Mouse (Mus musculus): Measurements from ENCODE around the gene Irs3. TPM values are rescaled to one million over a fixed set of nuclear protein-coding genes. Genes with fewer than 3 reads are reported as not detected.

Irs3 gene
- total RNA-seq, 2 experiments from 2014 or later = 0.27 TPM; not detected in 1

DNA sequence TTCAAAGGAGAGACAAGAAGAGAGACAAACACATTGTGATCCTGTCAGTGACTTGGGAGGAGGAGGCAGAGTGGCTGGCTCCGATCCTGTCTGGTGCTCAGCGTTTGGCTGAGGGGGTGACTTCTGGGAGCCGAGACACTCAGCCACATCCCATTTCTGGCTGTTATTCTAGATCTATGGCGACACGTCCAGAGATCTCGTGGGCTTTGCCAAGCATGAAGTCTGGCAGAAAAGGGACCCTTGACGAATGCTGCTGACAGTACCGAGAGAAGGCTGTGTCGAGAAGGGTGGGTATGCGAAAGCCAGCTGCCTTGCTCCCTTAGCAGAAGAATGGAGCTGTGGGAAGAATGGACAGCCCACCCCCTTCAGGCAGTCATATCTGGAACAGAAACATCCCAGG is 23.5 kb upstream of the Irs3 start:
- intact Hi-C loops (cut with DNase I) = no loop called here
- peak in 1 of 2 experiments; percentile 2 for DNase-seq (ENCODE audit: low spot score in 2 of 2)

GRCm38 (mm10) chr5:137663057-137663456 is 17.5 kb upstream of the Irs3 start:
- no peak for DNase-seq (ENCODE audit: low spot score in 2 of 2)
- intact Hi-C loops (cut with DNase I) = no loop called here

DNA sequence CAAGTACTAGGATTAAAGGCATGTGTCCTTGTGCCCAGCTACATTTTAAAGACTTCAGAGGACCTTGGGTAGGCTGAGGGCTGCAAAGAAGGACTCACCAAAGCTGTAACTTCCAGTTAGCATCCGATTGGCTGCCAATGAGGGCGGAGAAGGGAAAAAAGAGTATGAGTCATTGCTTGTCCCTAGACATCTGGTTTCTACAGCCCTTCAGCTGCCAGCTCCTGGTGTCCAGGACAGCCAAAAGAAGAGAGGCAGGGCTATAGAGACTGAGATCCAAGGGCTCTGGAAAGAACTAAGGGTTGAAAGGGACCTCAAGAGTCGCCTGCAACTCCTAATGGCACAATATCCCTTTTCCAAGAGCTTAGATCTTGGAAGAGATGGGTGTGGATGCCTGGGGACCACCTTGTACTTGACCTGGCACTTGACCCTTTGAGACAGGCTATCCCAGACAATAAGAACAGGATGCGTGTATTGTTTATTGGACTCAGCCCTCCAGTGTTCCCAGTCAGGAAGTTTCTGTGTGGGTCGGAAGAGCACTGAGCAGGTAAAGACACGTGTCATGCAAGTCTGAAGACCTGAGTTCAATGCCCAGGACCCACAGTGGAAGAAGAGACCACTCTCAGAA is 14.7 kb upstream of the Irs3 start:
- peak in 1 of 2 experiments; percentile 49 for DNase-seq (ENCODE audit: low spot score in 2 of 2)
- intact Hi-C loops (cut with DNase I) = no loop called here

DNA sequence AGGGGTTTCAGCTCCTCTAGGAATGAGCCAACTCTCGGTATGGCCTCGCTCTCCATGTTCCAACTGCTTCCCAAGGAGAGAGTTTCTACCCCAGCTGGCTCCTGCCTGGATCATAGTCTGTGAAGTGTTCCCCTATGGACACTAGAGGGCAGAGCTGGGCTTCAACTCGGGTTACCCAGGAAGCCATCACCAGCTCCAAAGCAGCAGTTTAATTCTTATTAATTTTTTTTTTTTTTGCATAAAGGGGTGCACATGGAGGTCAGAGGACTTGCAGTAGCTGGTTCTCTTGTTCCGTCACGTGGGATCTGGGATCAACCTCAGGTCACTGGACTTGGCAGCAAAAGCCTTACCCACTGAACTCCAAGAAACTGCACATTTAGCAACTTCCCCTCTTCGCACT is 11.5 kb upstream of the Irs3 start:
- DNase-seq (ENCODE audit: low spot score in 2 of 2) = peak; percentile 81 to 84
- intact Hi-C loops (cut with DNase I) = loop anchor here (5.0 kb wide), 1 partner anchor 90 kb away; the partner anchor contains the start of gene Tsc22d4

GRCm38 (mm10) chr5:137654746-137655145 is 9.2 kb upstream of the Irs3 start:
- intact Hi-C loops (cut with DNase I) = loop anchor here (5.0 kb wide), 2 partner anchors 67 to 93 kb away; partner anchors contain the start of gene Tsc22d4
- no peak for DNase-seq (ENCODE audit: low spot score in 2 of 2)

- no peak for DNase-seq (ENCODE audit: low spot score in 2 of 2)
- intact Hi-C loops (cut with DNase I) = loop anchor here (5.0 kb wide), 1 partner anchor 66 kb away; no protein-coding TSS in a partner anchor
Observed at GRCm38 (mm10) chr5:137653366-137653765, 7.9 kb upstream of the Irs3 start.

- peak; percentile 73 to 79 for DNase-seq (ENCODE audit: low spot score in 2 of 2)
- intact Hi-C loops (cut with DNase I) = loop anchor here (5.0 kb wide), 1 partner anchor 65 kb away; no protein-coding TSS in a partner anchor
Observed at GRCm38 (mm10) chr5:137652474-137652873, 7.0 kb upstream of the Irs3 start.

DNA sequence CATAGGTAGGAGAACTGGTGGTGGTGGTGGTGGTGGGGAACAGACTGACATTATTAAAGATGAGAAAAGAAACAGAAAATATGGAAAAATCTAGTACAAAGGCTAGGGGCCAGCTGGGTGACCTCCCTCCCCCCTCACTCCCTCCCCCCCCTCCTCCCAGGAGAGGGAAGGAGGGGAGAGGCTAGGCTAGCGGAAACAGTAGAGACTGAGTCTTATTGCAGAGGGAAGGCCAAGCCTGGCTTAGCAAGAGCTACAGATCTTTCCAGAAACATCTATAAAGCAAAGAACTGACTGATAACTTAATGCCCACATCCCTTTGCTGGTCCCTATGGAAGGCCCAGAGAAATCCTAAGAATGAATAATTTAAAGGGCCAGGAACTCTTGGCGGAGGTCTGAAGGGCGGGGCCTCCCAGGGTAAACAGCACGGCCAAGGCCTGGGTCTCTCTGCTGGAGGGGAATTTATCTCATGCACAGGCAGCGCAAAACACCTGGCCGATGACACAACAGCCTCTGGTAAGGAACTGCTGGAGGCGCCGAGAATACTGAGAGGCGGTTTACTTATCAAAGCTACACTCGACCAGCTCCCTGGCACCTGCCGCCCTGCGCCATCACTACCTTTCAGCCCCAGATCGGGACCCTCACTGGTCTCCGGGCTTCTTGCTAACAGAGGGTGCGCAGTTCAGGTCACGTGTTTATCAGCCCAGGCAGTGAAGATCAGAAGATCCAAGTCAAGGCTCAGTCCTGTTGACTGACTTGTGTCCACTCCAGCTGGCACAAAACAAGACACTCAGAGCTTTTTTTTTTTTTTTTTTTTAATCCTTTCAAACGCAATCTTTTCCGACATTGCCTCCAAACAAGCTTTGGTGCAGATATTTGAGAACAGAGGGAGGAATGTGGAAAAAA is 4.4 kb upstream of the Irs3 start:
- DNase-seq (ENCODE audit: low spot score in 2 of 2) = no peak
- intact Hi-C loops (cut with DNase I) = loop anchor here (5.0 kb wide), 1 partner anchor 63 kb away; no protein-coding TSS in a partner anchor

DNA sequence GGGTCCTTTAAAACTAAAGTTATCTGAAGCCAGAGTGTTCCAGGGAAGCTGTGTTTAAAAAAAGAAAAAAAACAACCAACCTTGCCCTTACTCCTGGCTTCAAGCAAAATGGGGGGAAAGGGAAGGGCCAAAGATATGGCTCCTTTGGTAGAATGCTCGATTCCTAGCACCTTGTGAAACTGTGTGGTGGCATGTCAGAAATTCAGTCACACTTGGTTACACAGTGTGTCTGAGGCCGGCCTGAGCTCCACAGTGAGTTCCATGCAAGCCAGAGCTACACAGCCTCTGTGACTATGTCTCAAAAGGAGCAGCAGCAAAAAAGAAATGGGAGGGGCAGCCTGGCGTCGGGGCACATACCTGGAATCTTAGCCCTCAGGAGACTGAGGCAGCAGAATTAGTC is 3.7 kb upstream of the Irs3 start:
- intact Hi-C loops (cut with DNase I) = no loop called here
- DNase-seq (ENCODE audit: low spot score in 2 of 2) = no peak

DNA sequence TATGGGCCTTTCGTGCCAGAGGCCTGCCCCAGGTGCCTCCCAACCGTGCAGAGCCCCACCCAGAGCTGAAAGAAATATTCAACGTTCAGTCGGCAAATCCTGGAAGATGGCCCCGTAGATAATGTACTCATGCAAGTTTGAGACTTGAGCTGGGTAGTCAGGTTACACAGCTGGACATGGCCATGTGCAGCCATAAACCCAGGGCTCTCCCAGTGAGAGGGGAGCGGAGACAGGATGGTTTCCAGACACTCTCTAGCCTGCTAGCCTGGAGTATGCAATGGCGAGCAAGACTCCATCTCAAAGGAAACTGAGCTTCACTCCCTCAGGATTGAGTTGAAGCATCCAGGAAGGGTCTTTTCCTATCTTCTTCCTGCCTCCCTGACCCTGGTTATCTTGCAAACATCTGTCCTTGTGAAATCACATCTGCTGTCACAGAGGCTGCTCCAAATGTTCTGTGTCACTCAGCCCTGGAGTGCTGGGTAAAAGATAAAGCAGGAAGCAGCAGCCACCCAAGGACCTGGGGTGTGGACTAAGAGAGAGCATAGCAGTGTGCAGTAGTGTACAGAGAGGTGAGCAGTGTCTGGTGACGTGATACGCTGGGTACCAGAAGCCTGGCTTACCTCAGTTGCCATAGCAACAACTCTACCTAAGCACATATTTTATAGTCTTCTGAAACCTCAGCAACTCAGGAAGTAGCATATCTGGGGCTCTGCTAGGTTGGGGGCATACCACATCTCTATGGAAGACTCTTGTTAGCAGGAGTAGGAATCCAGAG is 2.5 kb upstream of the Irs3 start:
- peak in 1 of 2 experiments; percentile 50 for DNase-seq (ENCODE audit: low spot score in 2 of 2)
- intact Hi-C loops (cut with DNase I) = no loop called here

GRCm38 (mm10) chr5:137645091-137645651 is 343 bp downstream of the Irs3 start:
- intact Hi-C loops (cut with DNase I) = no loop called here
- DNase-seq (ENCODE audit: low spot score in 2 of 2) = no peak

- intact Hi-C loops (cut with DNase I) = no loop called here
- DNase-seq (ENCODE audit: low spot score in 2 of 2) = no peak
Observed at GRCm38 (mm10) chr5:137644484-137644883, 1.0 kb downstream of the Irs3 start.

DNA sequence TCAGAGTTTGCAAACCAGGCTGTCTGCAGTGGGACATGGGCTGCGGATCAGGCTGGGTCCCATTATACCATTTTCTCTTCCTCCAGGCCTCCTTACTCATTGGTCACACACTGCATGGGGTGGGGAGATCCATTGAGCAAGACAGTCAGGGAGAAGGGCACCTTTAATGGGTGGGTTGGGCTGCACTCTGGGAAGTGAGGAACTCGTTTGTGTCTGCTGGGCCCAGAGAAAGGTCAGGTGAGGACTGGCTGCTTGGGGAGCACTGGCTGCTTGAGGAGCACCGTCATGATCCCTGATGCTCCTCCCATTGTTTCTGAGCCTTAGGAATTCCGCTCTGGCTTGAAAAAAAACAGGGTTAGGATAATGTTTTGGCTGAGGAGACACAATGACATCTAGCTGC is 2.6 kb downstream of the Irs3 start:
- intact Hi-C loops (cut with DNase I) = no loop called here
- DNase-seq (ENCODE audit: low spot score in 2 of 2) = no peak

GRCm38 (mm10) chr5:137641054-137641453 is 4.5 kb downstream of the Irs3 start, which contains the start of gene Sap25:
TSS of gene Sap25 (plus strand) at chr5:137641334.
- intact Hi-C loops (cut with DNase I) = no loop called here
- no peak for DNase-seq (ENCODE audit: low spot score in 2 of 2)

DNA sequence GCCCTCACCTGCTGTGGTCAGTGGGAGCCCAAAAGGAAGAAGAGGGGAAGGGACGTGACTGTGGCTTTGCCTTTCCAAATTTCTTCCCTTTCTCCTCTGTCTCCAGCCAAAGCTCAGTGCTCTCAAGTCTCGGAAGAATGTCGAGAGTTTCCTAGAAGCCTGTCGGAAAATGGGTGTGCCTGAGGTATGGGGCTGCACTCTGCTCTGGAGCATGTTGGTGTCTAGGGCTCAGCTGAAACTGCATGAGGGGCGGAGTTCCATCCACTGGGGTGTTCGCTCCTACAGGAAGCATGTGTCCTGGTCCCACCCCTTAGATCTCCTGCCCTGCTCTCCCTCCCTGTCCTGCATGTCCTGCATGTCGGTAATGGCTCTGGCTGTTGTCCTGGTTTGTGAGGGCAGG is 6.0 kb downstream of the Irs3 start:
- DNase-seq (ENCODE audit: low spot score in 2 of 2) = no peak
- intact Hi-C loops (cut with DNase I) = no loop called here

DNA sequence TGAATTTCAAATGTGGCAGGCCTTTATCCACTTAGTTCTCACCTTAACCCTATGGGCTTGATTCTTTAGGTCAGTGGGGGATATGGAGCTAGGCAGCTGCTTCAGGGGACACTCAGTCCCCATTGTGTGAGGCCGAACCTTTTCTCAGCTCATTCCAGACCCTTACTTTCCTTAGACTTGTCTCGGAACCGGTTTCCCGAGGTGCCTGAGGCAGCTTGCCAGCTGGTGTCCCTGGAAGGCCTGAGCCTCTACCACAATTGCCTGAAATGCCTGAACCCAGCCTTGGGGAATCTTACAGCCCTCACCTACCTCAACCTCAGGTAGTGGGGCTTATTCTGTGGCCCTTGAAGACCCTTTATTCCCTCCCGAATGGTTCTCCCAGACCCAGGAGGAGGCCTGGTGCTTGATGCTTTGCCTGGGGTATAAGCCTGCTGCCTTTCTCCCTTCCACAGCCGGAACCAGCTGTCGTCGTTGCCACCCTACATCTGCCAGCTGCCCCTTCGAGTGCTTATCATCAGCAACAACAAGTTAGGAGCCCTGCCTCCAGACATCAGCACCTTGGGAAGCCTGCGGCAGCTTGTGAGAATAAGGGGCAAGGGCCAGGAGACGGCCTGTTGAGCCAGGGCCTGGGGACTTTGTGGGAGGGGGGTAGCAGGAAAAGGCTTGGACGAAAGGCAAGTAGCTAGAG is 12.0 kb downstream of the Irs3 start:
- intact Hi-C loops (cut with DNase I) = no loop called here
- no peak for DNase-seq (ENCODE audit: low spot score in 2 of 2)

DNA sequence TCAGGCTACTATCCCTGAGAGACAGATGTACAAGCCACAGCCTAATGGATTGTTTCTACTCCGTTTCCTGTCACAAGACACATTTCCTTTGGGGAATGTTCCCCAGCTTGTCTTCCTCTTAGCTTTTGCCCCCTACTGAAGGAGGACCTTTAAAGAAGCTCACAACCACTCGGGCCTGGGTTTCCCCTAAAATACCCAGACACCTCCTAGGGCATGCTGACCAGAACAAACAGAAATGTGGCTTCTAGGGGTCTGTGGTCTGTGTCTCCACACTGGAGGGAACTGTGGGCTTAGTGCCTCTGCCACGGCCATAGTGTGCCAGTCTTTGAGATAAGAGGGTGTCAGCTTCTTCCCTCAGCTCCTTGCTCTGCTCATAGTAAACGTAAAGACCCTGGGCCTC is 13.9 kb downstream of the Irs3 start:
- intact Hi-C loops (cut with DNase I) = no loop called here
- DNase-seq (ENCODE audit: low spot score in 2 of 2) = no peak

DNA sequence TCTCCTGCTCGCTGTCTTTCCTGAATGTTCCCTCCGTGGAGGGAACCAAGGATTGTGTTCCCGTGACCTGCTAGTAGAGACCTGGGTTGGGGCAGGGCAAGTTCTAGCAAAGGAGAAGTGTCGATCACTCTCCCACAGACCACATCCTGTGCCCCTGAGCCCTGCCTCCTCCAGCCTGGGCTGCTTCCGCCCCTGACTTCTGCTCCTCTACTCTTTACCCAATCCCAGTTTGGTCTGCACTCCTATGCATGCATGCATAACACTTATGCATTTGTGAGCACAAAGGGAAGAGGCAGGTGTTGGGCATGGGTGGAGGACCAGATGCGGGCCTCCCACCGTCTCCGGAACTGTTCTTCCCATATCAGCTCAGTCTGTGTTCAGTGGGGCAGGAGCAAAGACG is 14.3 kb downstream of the Irs3 start:
- intact Hi-C loops (cut with DNase I) = no loop called here
- no peak for DNase-seq (ENCODE audit: low spot score in 2 of 2)

GRCm38 (mm10) chr5:137630602-137631001 is 14.9 kb downstream of the Irs3 start:
- intact Hi-C loops (cut with DNase I) = no loop called here

More at GRCm38 (mm10) chr5:137630602-137631001, 14.9 kb downstream of the Irs3 start:
- no peak for DNase-seq (ENCODE audit: low spot score in 2 of 2)
